Mouse (Mus musculus): ENCODE measurements around the gene Dmkn.
A peak's percentile ranks its signal among the peaks of the same experiment; 100 is the strongest.
"Not testable (repeated sequence)": the region's sequence is repeated elsewhere in the genome, so short reads cannot be mapped to it uniquely, and the experiment has no call there.

The Dmkn gene

DNA sequence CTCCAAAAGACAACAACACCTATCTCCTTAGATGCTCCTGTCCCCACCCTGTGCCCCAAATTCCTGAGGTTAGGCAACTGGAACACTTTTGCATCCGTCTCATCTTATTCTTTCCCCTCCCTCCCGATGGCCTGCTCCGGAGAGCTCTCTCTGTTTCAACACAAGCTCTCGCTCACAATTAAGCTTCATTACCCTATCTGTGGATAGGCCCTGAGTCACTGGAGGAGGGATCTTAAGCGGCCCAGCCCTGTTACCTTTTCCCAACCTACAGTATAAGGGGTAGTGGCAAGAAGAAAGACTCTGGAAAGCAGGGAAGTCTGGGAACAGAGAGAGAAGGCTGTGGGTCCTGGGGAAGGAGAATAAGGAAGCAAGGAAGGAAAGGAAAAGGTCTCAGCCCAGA, at the start of gene Dmkn:
TSS of gene Dmkn (plus strand) at position 301 of the 400 bp plus-strand sequence.
- no peak for DNase-seq (ENCODE audit: low read depth in 1 of 2, low spot score in 2 of 2)

DNA sequence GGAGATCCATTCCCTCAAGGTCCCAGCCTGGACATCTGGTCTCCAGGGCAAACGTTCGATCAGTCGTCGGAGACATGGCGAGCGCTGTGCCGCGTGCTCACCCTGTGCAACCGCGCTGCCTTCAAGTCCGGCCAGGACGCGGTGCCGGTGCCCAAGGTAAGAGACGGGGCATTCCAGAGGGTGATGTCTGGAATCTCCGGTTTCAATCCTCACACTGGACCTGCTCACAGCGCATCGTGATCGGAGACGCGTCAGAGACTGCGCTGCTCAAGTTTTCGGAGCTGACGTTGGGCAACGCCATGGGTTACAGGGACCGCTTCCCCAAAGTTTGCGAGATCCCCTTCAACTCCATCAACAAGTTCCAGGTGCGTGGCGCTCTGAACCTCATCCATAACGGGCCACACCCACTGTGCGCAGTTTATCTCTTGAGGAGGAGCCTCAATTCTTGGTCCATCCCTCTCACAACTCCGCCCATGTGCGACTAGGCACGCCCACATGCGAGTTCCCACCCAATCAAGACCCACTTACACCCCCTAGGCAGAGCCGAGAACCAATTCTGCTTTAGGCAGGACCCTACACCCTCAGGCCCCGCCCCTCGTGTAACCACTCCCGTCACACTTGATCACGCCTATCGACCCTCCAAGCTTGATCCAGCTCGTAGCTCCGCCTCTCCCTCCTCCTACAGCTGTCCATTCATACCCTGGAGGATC, 46.4 kb upstream of the Dmkn start:
- DNase-seq (ENCODE audit: low read depth in 1 of 2, low spot score in 2 of 2), result peak; percentile 22 to 39

GRCm38 (mm10) chr7:30717716-30718046, 45.9 kb upstream of the Dmkn start:
- no peak for DNase-seq (ENCODE audit: low read depth in 1 of 2, low spot score in 2 of 2)

GRCm38 (mm10) chr7:30719669-30720068, 43.9 kb upstream of the Dmkn start:
- DNase-seq (ENCODE audit: low read depth in 1 of 2, low spot score in 2 of 2), result no peak

DNA sequence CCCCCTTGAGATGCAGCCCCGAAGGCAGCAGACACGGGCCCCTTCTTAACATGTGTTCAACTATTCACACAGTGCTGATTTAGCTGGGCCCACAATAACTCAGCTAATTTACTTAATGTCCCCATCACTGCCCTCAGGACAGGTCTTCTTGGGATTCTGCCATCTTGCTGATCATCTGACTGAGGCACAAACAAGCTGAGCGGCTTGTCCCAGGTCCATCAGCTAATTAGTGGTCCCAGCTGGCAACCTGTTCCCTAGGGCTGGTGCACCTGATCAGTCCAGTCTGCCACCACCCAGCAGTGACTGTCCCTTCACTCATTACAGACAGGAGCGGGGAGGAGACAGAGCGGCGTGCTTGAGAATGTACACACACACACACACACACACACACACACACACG, 42.3 kb upstream of the Dmkn start:
- DNase-seq (ENCODE audit: low read depth in 1 of 2, low spot score in 2 of 2), result no peak

DNA sequence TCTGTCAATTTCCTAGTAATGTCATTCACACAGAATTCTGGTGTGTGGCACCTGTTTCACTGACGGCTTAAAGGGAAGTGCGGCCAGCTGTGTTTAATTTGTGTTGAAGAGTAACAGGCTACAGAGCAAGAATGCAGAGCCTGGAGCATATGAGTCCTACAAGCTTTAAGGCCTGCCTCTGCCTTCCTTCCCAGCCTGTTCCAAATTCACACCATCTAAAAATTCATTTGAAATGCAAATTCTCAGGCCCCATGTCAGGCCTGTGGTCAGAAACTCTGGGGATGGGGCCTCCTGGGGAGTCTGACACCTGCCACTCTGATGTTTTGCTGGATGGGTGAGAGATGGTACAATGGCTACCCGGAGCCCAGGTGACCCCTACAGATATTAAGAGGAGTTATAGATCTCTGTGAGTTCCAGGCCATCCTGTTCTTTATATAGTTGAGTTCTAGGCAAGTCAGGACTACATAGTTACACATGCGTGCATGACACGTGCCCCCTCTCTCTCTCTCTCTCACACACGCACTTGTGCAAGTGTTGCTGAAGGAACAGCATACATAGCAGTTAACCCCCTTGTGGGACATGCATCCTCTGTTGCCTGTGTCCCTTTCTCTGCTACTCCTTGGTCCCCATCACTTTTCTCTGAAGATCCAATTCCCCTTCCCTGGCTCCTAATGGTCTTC, 40.1 kb upstream of the Dmkn start:
- no peak for DNase-seq (ENCODE audit: low read depth in 1 of 2, low spot score in 2 of 2)

DNA sequence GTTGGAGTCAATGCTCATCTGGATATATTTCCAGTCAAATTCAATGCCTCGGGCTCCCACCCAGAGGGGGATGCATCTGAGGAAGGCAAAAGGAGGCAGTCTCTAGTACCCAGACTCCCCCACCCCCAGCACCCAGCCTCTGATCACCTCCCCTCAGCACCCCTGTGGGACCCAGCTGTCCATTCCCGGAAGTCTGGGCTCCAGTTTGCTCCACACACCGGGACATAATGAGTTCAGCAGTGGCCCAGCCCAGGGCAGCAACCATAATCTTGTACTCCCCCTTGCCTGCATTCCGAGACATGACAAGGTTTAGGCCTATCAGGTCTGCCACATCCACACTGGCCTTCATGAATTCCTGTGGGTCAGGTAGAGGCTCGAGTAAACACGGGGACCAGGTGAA, 35.3 kb upstream of the Dmkn start:
- no peak for DNase-seq (ENCODE audit: low read depth in 1 of 2, low spot score in 2 of 2)

DNA sequence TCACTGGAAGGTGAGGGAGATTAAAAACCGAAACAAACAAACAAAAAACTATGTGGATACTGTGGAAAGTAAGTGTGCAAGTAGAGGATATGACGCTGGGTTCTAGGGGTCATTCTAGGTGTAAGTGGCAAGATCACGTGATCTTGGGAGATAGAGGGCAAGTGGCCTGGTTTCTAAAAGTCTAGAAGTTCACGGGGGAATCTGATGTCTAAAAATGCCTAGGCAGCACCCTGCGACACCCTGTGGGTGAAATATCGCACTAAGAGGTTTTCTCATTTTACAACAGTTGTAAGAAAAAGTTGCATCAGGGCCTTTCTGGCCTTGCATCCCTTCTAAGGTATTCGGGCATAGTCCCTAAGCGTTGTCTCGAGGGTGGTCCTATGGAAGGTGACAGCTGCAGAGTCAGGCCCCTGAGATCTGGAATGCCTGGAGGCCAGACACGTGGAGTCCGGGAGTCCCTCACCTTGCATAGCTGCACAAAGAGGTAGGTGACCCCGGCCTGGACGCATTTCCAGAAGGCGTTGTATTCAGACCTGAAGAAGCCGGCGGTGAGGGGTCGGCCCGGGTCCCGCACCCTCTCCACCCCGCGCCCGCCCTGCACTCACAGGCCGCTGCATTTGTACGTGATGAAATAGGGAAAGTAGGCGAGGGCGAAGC, 34.7 kb upstream of the Dmkn start:
- DNase-seq (ENCODE audit: low read depth in 1 of 2, low spot score in 2 of 2), result no peak

DNA sequence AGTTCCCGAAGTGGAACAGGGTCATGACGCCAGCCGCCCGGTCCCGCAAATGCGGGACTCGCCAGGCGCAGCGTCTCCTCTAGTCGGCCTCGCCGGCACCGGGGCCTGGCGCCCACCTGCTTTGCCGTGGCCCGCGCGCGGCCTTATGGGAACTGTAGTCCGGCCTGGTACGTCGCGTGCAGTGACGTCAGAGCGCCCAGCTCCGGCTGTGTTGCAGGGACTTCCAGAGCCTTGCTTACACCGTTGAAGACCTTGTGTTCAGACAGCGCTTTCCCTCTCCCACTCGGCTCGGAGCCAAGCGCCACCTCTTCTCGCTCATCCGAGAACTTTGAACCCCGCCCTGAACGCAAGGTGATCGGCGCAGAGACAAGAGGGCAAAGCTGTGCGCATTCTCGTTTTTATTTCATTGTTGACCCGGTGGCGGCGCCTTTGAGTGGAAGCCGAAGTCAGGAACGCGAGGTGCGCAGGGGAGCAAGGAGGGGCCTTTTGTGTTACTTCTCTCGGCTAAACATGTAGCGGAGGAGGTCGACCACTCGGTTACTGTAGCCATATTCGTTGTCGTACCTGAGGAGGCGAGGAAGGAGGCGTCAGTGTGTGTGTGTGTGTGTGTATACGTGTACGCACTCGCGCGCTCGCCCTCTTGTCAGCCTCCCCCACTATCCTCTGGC, 34.0 kb upstream of the Dmkn start, which contains the start of gene Tmem147:
TSS of gene Tmem147 (minus strand) at position 145 of the 668 bp plus-strand sequence.
- DNase-seq (ENCODE audit: low read depth in 1 of 2, low spot score in 2 of 2), result peak; percentile 60 to 80

DNA sequence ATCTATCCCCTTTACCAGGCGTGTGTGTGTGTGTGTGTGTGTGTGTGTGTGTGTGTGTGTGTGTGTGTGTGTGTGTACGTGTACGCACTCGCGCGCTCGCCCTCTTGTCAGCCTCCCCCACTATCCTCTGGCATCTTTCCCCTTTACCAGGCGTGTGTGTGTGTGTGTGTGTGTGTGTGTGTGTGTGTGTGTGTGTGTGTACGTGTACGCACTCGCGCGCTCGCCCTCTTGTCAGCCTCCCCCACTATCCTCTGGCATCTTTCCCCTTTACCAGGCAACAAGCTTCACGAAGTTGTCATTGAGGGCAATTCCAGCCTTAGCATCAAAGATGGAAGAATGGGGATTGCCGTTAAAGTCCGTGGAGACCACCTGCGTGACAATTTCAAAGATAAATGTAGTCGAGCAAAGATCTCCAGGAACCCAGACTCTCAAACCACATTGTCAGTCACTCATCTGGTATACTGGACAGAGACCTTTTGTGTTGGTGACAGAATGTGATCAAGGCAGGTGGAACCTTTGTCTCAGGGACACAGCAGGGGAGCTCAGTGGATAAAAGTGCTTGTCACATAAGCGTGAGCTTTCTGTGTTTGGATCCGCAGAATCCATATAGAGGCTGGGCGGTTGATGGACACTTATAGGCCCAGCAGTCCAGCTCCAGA, 33.4 kb upstream of the Dmkn start:
- DNase-seq (ENCODE audit: low read depth in 1 of 2, low spot score in 2 of 2), result not testable (repeated sequence)

DNA sequence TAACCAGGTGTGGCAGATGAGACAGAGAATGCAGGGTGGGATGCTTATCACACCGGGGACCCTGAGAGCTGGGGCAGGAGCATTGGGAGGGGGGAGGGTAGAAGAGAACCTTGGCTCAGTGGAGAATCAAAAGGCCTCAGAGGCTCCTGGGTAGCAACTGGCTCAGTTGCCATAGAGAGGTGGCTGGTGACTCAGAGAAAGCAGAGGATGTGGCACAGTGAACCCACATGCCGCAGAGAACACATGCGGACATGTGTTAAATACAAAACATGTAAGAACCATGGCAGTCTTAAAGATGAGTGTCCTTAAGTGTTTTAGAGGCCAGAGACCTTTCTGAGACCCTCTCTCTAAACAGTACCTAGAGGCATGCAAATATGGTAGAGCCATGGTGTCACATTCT, 27.3 kb upstream of the Dmkn start:
- no peak for DNase-seq (ENCODE audit: low read depth in 1 of 2, low spot score in 2 of 2)

DNA sequence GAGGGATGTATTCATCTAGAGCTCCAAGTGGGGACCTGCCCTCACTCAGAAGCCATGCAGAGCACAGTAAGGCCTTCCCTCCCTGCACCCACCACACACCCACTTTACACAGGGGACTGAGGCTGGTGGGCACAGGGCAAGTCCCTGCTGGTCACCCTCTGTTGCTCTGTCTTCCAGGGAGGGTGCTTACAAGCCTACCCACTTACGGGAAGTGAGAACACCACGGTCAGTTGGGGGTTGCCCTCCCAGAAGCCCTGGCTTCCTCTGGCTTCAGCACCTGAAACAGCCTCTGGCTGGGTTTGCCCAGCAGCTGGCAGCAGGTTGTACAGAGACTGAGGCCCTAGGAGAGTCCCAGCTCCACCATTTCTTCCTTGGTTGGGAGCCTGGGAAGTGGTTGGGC, 21.0 kb upstream of the Dmkn start:
- DNase-seq (ENCODE audit: low read depth in 1 of 2, low spot score in 2 of 2), result not testable (repeated sequence)

- DNase-seq (ENCODE audit: low read depth in 1 of 2, low spot score in 2 of 2), result not testable (repeated sequence)
Measured at GRCm38 (mm10) chr7:30743617-30744016, 19.9 kb upstream of the Dmkn start, which contains the start of gene Gapdhs. Gene Gapdhs, minus strand, starts transcription at chr7:30743681.

DNA sequence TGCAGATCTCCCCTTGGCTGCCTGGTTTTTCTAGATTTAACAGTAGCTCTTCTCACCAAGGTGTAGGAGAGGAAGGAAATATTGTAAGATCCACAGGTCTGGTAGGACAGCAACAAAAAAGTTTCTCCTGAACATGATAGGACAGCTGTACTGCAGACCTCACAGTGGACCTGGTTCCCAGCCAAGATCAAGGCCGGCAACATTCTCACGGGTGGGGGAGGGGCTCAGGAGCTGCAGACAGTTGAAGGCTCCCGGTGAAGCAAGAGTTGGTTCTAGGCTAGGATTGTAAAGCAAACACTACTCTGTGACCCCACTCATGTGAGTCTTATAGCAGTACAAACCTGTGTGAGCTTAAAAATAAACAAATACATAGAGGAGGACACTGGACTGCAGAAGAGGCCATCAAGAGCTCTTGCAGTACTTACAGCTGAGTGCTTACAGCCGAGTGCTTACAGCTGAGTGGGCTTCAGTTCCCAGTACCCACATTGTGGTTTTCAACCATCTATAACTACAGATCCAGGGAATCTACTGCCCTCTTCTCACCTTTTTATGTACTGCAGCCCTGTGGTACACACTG, 19.4 kb upstream of the Dmkn start:
- no peak for DNase-seq (ENCODE audit: low read depth in 1 of 2, low spot score in 2 of 2)

DNA sequence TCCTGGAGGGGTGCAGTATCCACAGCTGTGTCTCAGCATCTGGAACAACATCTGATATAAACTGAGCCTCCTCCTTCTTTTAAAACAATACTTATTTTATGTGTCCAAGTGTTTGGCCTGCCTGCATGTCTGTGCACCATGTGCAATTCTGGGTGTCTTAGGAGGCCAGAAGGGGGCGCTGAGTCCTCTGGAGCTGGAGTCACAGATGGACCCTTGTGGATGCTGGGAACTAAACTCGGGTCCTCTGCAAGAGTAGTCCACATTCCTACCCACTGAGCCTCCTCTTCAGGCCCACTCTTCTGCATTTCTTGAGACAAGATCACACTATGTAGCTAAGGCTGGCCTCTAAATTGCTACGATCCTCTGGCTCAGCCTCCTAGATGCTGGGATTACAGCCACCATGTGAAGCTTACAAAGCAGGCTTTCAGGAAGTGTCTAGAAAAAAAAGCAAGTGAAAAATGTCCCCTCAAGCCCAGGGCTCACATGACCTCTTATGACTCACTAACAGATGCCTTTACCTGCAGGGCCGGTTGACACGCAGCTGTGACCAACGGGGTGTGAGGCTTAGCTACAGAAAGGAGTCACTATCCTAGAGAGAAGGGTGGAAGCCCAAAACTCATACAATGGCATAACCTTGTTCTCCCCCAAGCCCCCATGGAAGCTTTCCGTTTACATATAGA, 15.9 kb upstream of the Dmkn start:
- no peak for DNase-seq (ENCODE audit: low read depth in 1 of 2, low spot score in 2 of 2)

- no peak for DNase-seq (ENCODE audit: low read depth in 1 of 2, low spot score in 2 of 2)
Measured at GRCm38 (mm10) chr7:30749824-30750606, 13.5 kb upstream of the Dmkn start.

- no peak for DNase-seq (ENCODE audit: low read depth in 1 of 2, low spot score in 2 of 2)
Measured at GRCm38 (mm10) chr7:30751086-30751669, 12.4 kb upstream of the Dmkn start, which contains the start of gene Sbsn. Gene Sbsn, plus strand, starts transcription at chr7:30751471.

DNA sequence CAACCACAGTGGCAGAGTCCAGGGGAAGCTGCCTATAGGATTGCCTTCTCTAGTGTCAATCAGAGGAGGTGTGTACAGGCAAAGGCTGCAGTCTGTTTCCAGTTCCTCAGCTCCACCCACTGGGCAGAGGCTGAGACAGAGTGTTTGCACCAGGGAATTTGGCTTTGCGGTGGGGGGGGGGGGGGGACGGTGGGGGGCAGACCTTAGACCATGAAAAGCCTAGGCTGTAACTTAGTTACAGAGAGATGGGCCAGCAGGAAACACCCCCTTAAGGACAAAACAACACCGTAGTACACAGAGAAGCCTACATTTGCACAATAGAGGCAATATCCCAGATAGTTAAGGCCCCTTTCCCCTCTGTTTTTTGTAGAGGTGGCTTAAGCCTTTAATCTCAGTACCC, 6.6 kb upstream of the Dmkn start:
- no peak for DNase-seq (ENCODE audit: low read depth in 1 of 2, low spot score in 2 of 2)

DNA sequence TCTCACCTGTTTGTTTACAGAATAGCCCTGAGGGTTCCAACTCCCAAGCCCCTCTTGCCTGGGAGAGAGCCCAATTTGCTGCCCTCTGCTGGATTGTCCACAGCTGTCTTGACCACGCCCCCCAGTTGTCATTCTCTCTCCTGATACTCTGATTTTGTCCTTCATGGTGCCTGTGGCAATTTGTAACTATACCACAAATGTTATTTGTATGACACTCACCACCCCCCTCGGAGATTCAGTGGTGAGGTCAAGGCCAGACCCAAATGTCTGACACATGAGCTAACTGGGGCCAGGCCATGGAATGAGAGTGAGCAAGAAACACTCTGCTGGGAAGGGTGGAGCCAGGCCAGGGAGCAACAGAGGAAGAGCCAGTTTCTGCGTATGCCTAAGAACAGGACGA, 4.7 kb upstream of the Dmkn start:
- DNase-seq (ENCODE audit: low read depth in 1 of 2, low spot score in 2 of 2), result no peak
